Mouse (Mus musculus): ENCODE measurements at regions not wholly inside any gene's neighbourhood (a gene's known extent, or its start where the extent isn't known, plus 50 kb on each side); places are given as distances from the start of the nearest gene placed in this dataset.
A peak's percentile ranks its signal among the peaks of the same experiment; 100 is the strongest.

DNA sequence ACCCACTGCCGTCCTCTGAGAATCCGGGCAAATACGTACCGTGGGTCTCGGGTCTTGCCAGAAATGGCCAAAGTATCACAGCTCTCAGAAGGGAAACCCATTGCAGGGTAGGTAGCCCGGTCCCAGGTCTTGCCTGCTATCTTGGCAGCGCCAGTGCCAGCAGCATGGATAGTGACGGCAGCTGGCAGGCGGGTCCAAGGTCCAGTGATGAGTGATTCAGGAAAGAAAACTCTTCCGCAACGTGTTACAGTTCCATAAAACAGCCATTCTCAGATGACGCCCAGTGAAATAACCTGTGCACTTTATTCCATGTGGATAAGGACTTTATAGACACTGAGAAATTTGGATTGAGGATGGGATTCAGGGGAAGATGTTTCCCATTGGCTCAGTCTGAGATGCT lies 142.2 kb upstream of the Nr4a3 start:
- no peak for DNase-seq

DNA sequence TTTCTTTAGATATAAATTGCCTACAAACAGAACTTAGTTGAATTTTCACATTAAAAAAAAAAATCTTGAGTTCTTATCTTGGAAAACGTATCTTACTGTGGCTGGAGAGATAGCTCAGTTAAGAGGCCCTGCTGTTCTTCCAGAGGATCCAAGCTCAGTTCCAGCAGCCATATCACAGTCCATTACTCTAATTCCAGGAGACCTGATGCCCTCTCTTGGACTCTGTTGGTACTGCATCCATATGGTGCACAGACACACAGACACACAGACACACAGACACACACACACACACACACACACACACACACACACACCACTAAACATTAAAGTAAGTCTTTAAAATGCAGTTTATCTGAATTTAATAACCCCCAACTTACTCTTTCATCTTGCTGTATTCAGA lies 132.7 kb upstream of the Nr4a3 start:
- no peak for DNase-seq

DNA sequence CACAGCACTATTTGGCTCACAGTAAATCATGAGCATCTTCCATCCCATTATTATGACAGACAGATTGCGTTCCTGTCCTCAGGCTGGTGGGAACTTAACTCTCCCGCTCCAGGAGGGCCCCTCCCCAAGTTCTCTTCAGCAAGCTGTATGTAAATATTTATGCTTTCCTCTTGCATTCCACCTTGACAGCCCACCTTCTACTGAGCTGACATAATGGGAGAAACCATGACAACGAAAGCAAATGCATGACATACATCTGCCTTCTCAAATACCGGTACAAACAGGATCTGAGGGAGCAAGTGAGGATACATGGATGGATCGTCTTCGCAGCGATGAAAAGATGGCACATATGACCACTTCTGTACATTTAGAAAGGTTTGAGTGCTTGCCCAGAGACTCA lies 125.4 kb upstream of the Nr4a3 start:
- no peak for DNase-seq

DNA sequence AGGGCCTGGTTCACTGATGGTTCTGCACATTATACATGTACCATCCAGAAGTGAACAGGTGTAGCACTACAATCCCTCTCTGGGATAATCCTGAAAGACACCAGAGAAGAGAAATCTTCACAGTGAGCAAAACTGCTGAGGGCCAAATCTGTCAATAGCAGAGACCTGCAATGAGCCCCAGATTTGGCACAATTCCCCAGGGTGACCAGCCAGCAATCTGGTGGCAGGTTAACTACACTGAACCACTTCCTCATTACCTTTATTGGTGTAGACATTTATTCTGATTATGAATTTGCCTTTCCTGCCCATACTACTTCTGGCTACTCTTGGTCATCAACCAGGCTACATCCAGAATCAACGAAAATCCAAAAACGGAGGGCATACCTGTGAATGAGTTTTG lies 113.5 kb upstream of the Nr4a3 start:
- no peak for DNase-seq

DNA sequence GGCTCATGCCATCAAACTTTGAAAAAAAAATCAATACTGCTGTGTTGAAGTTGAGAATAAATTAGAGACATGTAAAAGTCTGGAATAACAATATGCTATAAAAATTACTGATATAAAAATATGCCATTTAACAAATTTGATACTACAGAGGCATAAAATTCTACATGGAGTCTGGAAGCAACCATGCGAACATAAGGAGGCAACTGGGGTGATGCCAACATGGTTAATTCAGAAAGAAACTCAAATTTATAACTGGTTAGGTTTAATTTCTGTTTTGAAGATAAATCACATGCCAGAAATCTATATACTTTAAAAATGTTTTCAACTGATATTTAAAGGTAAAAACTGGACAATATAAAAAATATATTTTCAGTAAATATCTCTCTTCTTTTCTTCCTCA lies 111.4 kb upstream of the Nr4a3 start:
- no peak for DNase-seq

DNA sequence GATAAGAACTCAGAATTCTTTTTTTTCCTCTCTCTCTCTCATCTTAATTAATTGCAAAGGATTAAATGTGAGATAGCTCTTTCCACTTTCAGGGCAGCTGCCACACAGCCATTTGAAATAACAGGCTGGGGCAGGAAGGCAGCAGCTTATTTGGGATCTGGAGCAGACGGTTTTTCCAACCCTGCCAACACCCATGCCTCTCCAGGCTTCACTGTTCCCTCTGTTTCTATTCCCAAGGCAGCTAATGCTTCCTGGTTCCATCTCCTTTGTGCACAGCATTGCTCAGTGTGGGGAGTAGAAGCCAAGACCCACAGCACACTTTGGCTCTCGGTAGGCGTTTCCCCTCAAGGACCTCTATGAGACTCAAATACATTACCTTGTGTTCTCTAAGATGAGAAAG lies 109.4 kb upstream of the Nr4a3 start:
- no peak for DNase-seq

DNA sequence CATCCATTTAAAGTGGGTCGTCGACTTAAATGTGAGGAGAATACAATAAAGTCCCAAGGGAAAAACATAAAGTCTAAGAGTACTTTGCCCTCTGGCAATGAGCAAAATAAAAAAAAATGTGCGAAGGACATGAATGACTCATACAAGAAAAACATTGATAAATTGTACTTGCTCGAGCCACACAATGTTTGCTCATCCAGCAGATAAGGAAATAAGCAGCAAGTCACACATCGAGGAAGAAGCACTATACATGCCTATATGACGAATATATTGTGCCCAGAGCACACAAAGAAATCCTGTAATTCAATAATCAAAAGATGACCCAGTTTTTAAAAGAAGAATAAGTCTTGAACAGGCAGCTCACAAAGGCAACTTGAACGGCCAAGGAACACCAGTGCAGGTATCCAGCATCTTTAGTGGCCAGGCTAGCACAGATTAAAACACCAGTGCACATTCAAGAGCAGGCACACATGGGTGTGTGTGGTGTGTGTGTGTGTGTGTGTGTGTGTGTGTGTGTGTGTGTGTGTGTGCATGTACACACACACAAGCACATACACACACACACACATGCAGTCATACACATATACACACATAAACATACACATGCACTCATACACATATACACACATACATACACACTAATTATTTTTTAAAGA lies 108.4 kb upstream of the Nr4a3 start:
- no peak for DNase-seq

DNA sequence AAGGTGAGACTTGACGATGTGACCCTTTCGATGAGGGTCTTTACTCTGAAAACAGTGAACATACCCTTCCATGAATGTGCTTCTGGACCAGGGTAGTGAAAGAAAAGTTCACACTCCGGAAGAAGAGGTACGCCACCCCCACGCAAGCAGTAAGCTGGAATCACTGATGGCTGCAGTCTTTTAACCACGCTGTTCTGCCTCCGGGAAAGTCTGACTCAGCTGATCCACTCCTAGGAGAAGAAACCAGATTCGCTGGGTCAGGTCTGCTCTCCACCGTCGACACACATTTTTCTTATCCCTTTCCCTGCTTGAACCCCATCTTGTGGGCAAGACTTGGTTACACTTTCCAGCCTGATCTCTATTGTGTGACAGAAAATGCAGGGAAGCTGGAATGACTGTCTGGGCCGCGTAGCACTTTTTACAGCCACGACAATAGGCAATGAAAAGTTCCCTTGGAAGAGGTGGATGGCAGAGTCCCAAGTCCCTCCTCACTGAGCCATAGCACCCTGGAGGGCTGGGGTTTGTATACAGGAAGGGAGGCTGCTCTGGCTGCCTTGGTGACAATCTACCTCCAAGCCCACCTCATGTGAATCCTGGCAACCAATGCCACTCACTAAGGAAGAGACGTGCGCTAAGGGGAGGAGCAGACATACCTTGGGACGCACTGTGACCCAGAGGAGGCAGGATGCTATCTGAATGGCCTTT lies 96.9 kb upstream of the Nr4a3 start:
- DNase-seq: no peak

DNA sequence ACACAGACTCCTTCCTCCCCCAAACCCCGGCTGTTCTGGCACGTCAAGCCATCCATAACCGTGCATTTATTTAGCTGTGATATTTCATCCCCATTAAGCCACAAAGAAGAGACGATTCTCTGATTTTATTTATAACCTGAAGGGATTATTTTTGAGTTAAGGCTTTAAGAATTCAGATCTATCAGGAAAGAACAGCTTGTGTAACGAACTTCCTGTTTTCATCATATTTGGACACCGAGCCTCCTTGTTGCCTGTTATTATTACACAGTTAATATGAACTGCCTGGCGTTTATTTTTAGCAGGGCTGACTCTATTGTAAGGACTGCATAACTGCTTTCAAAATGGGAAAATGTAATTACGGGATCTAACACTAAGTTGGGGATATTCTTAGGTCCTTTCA lies 96.2 kb upstream of the Nr4a3 start:
- no peak for DNase-seq

DNA sequence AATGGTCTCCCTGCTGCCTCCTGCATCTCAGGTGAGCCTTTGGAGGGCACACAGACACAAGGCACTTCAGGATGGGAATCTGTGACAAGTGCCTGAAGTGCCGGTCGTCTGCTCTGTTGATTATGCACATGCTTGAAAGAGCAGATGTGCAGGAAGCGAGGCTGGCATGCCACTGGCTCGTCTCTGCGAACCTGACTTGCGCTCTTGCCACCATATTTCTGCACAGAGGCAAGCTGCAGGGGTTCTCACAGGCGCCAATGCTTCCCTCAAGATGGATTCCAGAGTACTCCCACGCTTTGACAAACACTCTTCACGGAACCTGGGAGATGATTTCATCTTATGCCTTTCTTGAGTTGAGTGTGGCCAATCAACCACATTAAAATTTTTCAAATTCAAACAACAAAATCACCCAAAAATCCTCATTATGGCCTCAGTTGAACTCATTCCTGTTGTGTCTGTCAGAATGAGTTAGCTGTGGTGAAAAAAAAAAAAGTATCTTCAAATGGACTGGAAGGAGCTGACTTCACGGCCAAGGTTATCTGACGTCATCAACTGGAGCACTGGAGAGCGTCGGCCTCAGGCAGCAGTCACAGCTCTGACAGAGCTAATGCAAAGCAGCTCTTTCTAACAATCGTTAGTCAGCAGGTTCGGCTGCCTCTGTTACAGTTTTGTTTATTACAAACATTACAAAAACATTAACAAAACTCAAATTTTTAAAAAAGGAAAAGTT lies 90.2 kb upstream of the Nr4a3 start:
- DNase-seq: no peak

DNA sequence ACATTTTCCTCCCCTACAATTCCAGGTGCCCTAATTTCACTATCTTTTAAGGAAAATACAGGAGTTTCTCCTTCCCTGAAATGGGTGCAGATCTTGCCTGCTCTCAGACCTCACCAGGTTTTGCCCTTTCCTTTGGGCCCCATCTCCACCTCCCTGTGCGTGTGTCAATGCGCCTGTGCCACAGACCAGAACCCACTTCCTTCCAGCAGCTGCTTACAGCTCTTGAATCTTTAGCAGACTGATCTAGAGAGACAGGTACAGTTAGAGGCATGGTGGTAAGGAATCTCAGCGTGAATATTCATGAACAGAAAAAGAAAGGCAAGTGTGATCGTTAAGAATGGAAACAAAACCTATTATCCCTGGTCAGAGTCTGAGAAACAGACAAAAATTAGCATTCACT lies 80.3 kb upstream of the Nr4a3 start:
- peak; percentile 3 to 6 for DNase-seq

DNA sequence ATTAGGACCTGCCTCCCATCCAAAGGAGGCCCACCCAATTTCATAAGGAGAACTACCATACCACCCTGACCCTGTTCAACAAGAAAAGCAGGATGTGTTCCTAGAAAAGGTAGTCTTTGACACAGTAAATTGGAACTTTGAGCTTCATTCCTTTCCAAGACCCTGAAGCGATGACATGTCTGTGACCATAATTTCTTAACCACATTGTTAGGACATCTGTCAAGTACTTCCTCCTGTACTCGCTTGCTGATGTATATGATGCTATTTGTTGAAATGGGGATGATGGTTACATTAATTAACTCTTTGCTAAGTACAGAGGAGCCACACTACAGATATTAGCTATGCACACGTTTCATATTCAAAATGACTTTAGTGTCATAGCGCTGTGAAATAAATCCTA lies 73.1 kb upstream of the Nr4a3 start:
- no peak for DNase-seq

DNA sequence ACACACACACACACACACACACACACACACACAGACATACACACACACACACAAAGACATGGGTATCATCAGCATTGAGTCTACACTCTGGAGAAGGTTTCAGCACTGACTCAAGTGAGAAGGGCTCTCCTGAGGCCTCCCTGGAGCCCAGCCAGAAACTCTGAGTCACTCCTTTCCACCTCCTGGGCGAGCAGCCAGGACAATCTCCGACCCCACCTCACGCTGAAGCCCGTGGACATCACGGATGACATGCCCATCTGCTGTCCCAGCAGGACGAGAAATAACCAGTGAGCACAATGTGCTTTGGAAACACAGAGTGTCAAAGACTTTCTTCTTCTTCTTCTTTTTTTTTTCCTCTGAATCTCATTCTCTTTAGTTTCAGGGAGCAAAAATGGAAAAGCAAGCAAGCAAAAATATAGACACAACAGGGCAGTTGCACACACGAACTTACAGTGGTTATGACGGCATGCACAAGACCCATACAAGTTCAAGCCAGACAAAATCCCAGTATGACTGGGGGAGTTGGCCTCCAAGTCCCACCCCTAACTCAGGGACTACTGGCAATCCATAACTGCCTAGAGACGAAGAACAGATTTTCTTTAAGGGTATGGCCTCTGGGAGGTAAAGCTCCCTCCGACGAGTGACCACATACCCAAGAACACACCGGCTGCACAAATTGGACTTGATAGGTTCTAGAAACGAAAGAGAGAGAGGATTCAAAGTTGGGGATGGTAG lies 65.2 kb upstream of the Nr4a3 start:
- no peak for DNase-seq

All from thymus, adult 18-20 months (tissue).